Comparison of ENCODE assay signal across 14 mouse cellular contexts in the genomic region with DNA sequence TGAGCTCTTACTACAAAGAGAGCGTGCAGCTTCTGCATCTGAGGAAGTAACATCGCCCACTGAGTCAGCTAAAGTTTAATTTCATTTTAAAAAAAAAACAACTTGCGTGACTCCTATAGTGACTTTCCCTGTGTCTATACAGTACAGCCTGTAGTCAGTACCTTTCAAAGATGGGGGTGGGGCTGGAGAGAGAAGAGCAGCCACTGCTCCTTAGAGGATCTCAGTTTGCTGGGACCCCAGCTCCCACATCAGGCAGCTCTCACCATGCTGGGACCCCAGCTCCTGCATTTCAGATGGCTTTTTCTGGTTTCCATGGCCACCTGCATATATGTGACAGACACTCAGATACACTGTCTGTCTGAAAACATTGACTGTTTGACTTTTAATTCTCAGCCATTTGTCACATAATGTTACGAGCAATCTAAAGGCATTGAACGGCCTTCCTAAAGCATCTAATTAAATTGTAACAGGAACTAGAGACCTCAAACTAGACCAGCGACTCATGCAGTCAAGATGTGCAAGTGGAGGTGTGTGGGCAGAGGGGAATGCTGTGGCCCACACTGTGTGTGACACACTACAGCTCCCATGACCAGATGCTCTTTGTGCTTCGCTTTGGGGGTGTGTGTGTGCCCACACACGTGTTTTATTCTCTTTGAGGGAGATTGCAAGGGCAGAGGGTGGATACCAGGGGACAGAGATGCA.
"Had no signal": no experiment of that assay in that cellular context is flagged by ENCODE, and none has a peak within 500 bp of the region (broad histone marks: within the 10 kb centered on the region; RNA-seq: fewer than 3 reads in every experiment).

No protein-coding gene starts in this region.

- ATAC-seq: liver, embryonic 12.5 days; midbrain, embryonic 16.5 days had no signal

- DNase-seq: kidney, adult 8-10 months; kidney, postnatal 25 days; lung, embryonic 14.5 days; lung, postnatal 10 days; lung, postnatal 4 days; right cerebral cortex, postnatal 14 days; thymus, adult 2 months; thymus, postnatal 25 days had no signal

- H3K27me3 ChIP-seq: limb, embryonic 15.5 days; liver, embryonic 12.5 days; neural tube, embryonic 13.5 days; stomach, embryonic 15.5 days had no signal

- H3K4me3 ChIP-seq: left cerebral cortex, adult 2 months; limb, embryonic 15.5 days; liver, embryonic 12.5 days; neural tube, embryonic 13.5 days; stomach, embryonic 15.5 days had no signal

- H3K4me1 ChIP-seq: stomach, embryonic 15.5 days had no signal

- H3K9me3 ChIP-seq: limb, embryonic 15.5 days; liver, embryonic 12.5 days; neural tube, embryonic 13.5 days; stomach, embryonic 15.5 days had no signal

- H3K9ac ChIP-seq: limb, embryonic 15.5 days; liver, embryonic 12.5 days; lung, embryonic 14.5 days; neural tube, embryonic 13.5 days; stomach, embryonic 15.5 days had no signal

- H3K27ac ChIP-seq: left cerebral cortex, adult 2 months; limb, embryonic 15.5 days; liver, embryonic 12.5 days; neural tube, embryonic 13.5 days; stomach, embryonic 15.5 days had no signal

- H3K4me2 ChIP-seq: limb, embryonic 15.5 days; liver, embryonic 12.5 days; lung, embryonic 14.5 days; neural tube, embryonic 13.5 days; stomach, embryonic 15.5 days had no signal
